Mouse (Mus musculus): ENCODE measurements around the gene Spire2.

DNA sequence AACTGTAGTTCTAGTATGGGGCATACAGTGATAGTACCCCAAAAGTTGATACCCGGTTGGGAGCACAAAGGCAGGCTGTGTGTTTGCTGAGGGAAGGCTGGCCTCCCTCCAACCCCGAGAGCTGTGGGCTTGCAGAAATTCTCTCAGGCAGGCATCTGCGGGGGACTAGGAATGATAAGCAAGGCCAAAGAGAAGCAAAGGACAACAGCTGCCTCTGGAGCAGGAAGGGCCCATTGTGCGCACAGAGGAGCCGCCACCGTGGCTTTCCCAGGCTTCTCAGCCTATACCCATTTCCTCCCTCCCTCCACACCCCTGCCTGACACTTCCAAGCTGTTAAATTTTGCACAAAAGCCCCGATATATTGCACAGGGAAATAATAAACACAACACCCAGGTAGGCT lies 1.4 kb downstream of the Spire2 start:
- no peak for TF ChIP-seq CTCF (IDR thresholded peaks at IDR 0.05; ENCODE audit: low read depth)
- no peak for TF ChIP-seq EP300 (IDR thresholded peaks at IDR 0.05; ENCODE audit: low read depth)

Data from liver, postnatal 0 days (tissue).